Mouse (Mus musculus) cerebellum, postnatal 25 days (tissue): ENCODE results near the gene Abo.
"Not testable (repeated sequence)": the region's sequence is repeated elsewhere in the genome, so short reads cannot be mapped to it uniquely, and the experiment has no call there.

ENCODE experiments used
- DNase-seq, 2 experiments: peaks; one replicate each; pipeline ENCODE4 v3.0.0; 2021; ENCODE audit warnings: mixed read lengths in 2 of 2

Gene Abo

GRCm38 (mm10) chr2:26864879-26865278, at the start of gene Abo:
Gene Abo, minus strand, starts transcription at chr2:26864979.
- DNase-seq = no peak

- no peak for DNase-seq
Observed at GRCm38 (mm10) chr2:26914148-26914941, 49.6 kb upstream of the Abo start.

- no peak for DNase-seq
Observed at GRCm38 (mm10) chr2:26913416-26914147, 48.8 kb upstream of the Abo start.

- DNase-seq = no peak
Observed at GRCm38 (mm10) chr2:26912253-26912770, 47.5 kb upstream of the Abo start.

GRCm38 (mm10) chr2:26910994-26911765, 46.4 kb upstream of the Abo start:
- DNase-seq = peak in 1 of 2 experiments; percentile 72

- peak; percentile 100 for DNase-seq
Observed at GRCm38 (mm10) chr2:26910124-26910993, 45.6 kb upstream of the Abo start, which contains the start of the genes Med22 and Rpl7a. Gene Med22, minus strand, starts transcription at chr2:26910677. Gene Rpl7a, plus strand, starts transcription at chr2:26910764.

GRCm38 (mm10) chr2:26909387-26909784, 44.6 kb upstream of the Abo start:
- DNase-seq = no peak

GRCm38 (mm10) chr2:26908710-26909386, 44.1 kb upstream of the Abo start:
- DNase-seq = no peak

- peak in 1 of 2 experiments; percentile 60 for DNase-seq
Observed at GRCm38 (mm10) chr2:26907109-26907508, 42.3 kb upstream of the Abo start.

- DNase-seq = no peak
Observed at GRCm38 (mm10) chr2:26906431-26906830, 41.7 kb upstream of the Abo start.

- no peak for DNase-seq
Observed at GRCm38 (mm10) chr2:26905936-26906335, 41.2 kb upstream of the Abo start.

GRCm38 (mm10) chr2:26903311-26903710, 38.5 kb upstream of the Abo start:
- no peak for DNase-seq

- DNase-seq = peak; percentile 95 to 96
Observed at GRCm38 (mm10) chr2:26902467-26903220, 37.9 kb upstream of the Abo start, which contains the start of gene Surf6. Gene Surf6, minus strand, starts transcription at chr2:26902879.

GRCm38 (mm10) chr2:26901834-26902400, 37.1 kb upstream of the Abo start:
- no peak for DNase-seq

GRCm38 (mm10) chr2:26900731-26901130, 36.0 kb upstream of the Abo start:
- DNase-seq = no peak

GRCm38 (mm10) chr2:26895898-26896297, 31.1 kb upstream of the Abo start:
- DNase-seq = no peak

GRCm38 (mm10) chr2:26886170-26886569, 21.4 kb upstream of the Abo start:
- DNase-seq = not testable (repeated sequence)

- not testable (repeated sequence) for DNase-seq
Observed at GRCm38 (mm10) chr2:26885541-26885940, 20.8 kb upstream of the Abo start.

- no peak for DNase-seq
Observed at GRCm38 (mm10) chr2:26878571-26878970, 13.8 kb upstream of the Abo start.

GRCm38 (mm10) chr2:26870666-26871065, 5.9 kb upstream of the Abo start:
- DNase-seq = no peak
